Mouse (Mus musculus) CH12.LX (cell line): ENCODE data around the gene Bloc1s6.

Experiments
- CTCF ChIP-seq, 2 experiments: IDR thresholded peaks in 1 of 2; conservative IDR thresholded peaks in 1 of 2; 2 replicates each; pipeline ENCODE4 v1.5.1; 2011 to 2012; ENCODE audit warnings: low read depth in 2 of 2, low read length in 2 of 2, improper control_type of control experiment in 1 of 2, inconsistent platforms in 1 of 2, mild to moderate bottlenecking in 1 of 2, moderate library complexity in 1 of 2
- EP300 ChIP-seq: IDR thresholded peaks from 2 replicates; pipeline ENCODE4 v1.6.1; 2011; ENCODE audit warnings: low read length, improper control_type of control experiment
- HCFC1 ChIP-seq: IDR thresholded peaks from 2 replicates; pipeline ENCODE4 v1.6.1; 2012; ENCODE audit warnings: low read depth, mild to moderate bottlenecking, inconsistent platforms, low read length, improper control_type of control experiment
- JUND ChIP-seq: conservative IDR thresholded peaks from 2 replicates; pipeline ENCODE4 v1.6.1; 2011; ENCODE audit warnings: low read depth, low read length, improper control_type of control experiment
- MAFK ChIP-seq: IDR thresholded peaks from 2 replicates; pipeline ENCODE4 v1.6.1; 2011; ENCODE audit warnings: low read length, improper control_type of control experiment; ENCODE audit not compliant: insufficient replicate concordance
- MAX ChIP-seq: IDR thresholded peaks from 2 replicates; pipeline ENCODE4 v1.6.1; 2011; ENCODE audit warnings: low read length, improper control_type of control experiment
- MXI1 ChIP-seq: IDR thresholded peaks from 2 replicates; pipeline ENCODE4 v1.6.1; 2011; ENCODE audit warnings: mild to moderate bottlenecking, low read depth, low read length, improper control_type of control experiment
- PAX5 ChIP-seq: IDR thresholded peaks from 2 replicates; pipeline ENCODE4 v1.6.1; 2012; ENCODE audit warnings: low read length, inconsistent platforms, mixed read lengths
- RCOR1 ChIP-seq: conservative IDR thresholded peaks from 2 replicates; pipeline ENCODE4 v1.6.1; 2012; ENCODE audit warnings: low read depth, mild to moderate bottlenecking, inconsistent platforms, low read length, improper control_type of control experiment
- UBTF ChIP-seq: IDR thresholded peaks from 2 replicates; pipeline ENCODE4 v1.6.1; 2012; ENCODE audit warnings: low read depth, mild to moderate bottlenecking, inconsistent platforms, low read length, improper control_type of control experiment, moderate library complexity
- USF1 ChIP-seq: IDR thresholded peaks from 2 replicates; pipeline ENCODE4 v1.6.1; 2014; ENCODE audit warnings: low read depth, mild to moderate bottlenecking, inconsistent platforms, low read length, improper control_type of control experiment

- TF ChIP-seq JUND, result no peak
- TF ChIP-seq HCFC1, result no peak
- no peak for TF ChIP-seq MAX
- no peak for TF ChIP-seq MAFK
- no peak for TF ChIP-seq CTCF (conservative IDR thresholded peaks at IDR 0.05 in 1 of 2, IDR thresholded peaks at IDR 0.05 in 1 of 2; ENCODE audit: low read depth in 2 of 2, low read length in 2 of 2)
- no peak for TF ChIP-seq RCOR1
- no peak for TF ChIP-seq UBTF
- no peak for TF ChIP-seq EP300
- TF ChIP-seq PAX5, result no peak
- no peak for TF ChIP-seq USF1
- no peak for TF ChIP-seq MXI1
Measured at GRCm38 (mm10) chr2:122762991-122763390, 24.7 kb downstream of the Bloc1s6 start.
